Mouse (Mus musculus) spleen, adult 2 months (tissue): ENCODE measurements at regions not wholly inside any gene's neighbourhood (a gene's known extent, or its start where the extent isn't known, plus 50 kb on each side); places are given as distances from the start of the nearest gene placed in this dataset.

ENCODE experiments used
- CTCF ChIP-seq: fragments of 200-500 bp; IDR thresholded peaks from 2 replicates; pipeline ENCODE4 v1.5.1; 2011; ENCODE audit warnings: mild to moderate bottlenecking, inconsistent platforms; ENCODE audit not compliant: insufficient read depth, insufficient read length, insufficient replicate concordance; ENCODE audit errors: extremely low read depth
- POLR2A ChIP-seq: fragments of 200-500 bp; IDR thresholded peaks from 2 replicates; pipeline ENCODE4 v1.6.1; 2011; ENCODE audit warnings: low read depth, low read length, inconsistent platforms

DNA sequence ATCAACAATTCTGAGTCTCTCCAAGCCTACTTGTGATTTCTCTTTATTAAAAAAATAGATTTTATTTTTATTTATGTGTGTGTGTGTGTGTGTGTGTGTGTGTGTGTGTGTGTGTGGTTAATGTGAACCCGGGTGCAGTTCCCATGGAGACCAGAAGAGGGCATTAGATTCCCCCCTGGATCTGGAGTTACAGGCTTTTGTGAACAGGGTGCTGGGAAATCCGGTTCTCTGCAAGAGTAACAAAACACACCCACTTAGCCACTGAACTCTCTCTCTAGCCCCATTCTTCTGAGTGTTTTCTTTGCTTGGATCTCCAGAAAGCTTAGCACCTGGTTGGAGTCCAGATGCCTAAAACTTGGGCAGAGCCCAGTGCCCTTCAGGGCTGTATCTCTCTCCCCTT, 198.4 kb downstream of the Nucb2 start:
- TF ChIP-seq CTCF (no peak), POLR2A (no peak)
